Mouse (Mus musculus) liver, adult 2 months (tissue): Measurements from ENCODE around the gene 3110082J24Rik. TPM values are rescaled to one million over a fixed set of nuclear protein-coding genes. Genes with fewer than 3 reads are reported as not detected.

Source experiments
- DNase-seq: peaks from one replicate; pipeline ENCODE4 v3.0.0-alpha.2; 2011; ENCODE audit warnings: low read depth, low spot score; ENCODE audit errors: extremely low read depth
- H3K27ac ChIP-seq: fragments of 200-500 bp; replicated peaks from 2 replicates; pipeline ENCODE4 v1.5.1; 2012; ENCODE audit warnings: low read depth, mild to moderate bottlenecking, control low read depth, inconsistent platforms, low read length; ENCODE audit not compliant: insufficient read depth
- H3K27me3 ChIP-seq: fragments of 200-500 bp; 2 replicates; pipeline ENCODE4 v1.6.1; 2012; ENCODE audit warnings: mild to moderate bottlenecking, moderate library complexity, low read length, inconsistent platforms; ENCODE audit not compliant: control insufficient read depth, insufficient read depth
- H3K36me3 ChIP-seq: fragments of 200-500 bp; 2 replicates; pipeline ENCODE4 v1.6.1; 2012; ENCODE audit warnings: low read length, inconsistent platforms; ENCODE audit not compliant: control insufficient read depth, insufficient read depth
- H3K4me1 ChIP-seq: fragments of 200-500 bp; 2 replicates; pipeline ENCODE4 v1.6.1; 2011; ENCODE audit warnings: low read length; ENCODE audit not compliant: control insufficient read depth, insufficient read depth
- H3K4me3 ChIP-seq: fragments of 200-500 bp; 2 replicates; pipeline ENCODE4 v1.5.1; 2011; ENCODE audit warnings: low read depth, mild to moderate bottlenecking, control low read depth, low read length, moderate library complexity; ENCODE audit not compliant: insufficient read depth
- H3K79me2 ChIP-seq: fragments of 200-500 bp; 2 replicates; pipeline ENCODE4 v1.6.1; 2012; ENCODE audit warnings: inconsistent platforms, mild to moderate bottlenecking, low read length, moderate library complexity; ENCODE audit not compliant: control insufficient read depth, insufficient read depth
- H3K9ac ChIP-seq: fragments of 200-500 bp; 2 replicates; pipeline ENCODE4 v1.6.1; 2012; ENCODE audit warnings: low read depth, mild to moderate bottlenecking, control low read depth, inconsistent platforms, low read length
- CTCF ChIP-seq: fragments of 200-500 bp; IDR thresholded peaks from 2 replicates; pipeline ENCODE4 v1.5.1; 2011; ENCODE audit warnings: low read depth, low read length, control low read depth
- POLR2A ChIP-seq: fragments of 200-500 bp; IDR thresholded peaks from 2 replicates; pipeline ENCODE4 v1.6.1; 2011; ENCODE audit warnings: low read length, control low read depth; ENCODE audit not compliant: insufficient read depth; ENCODE audit errors: extremely low read depth
- WGBS: fragments of 180-500 bp; shearing (Covaris S2); methylation state at CpG from one replicate; pipeline ENCODE4 v1.1.7; 2018; 5-methylcytosine and 5-hydroxymethylcytosine counted together
- polyA plus RNA-seq: library from polyadenylated mRNA; depleted of rRNA; stranded (reverse); fragments of >200 nt; gene quantifications from 2 replicates; pipeline ENCODE4 v1.2.3, GENCODE M21; 2012
- total RNA-seq: library from RNA; depleted of rRNA; stranded (reverse); fragments of >200 nt; gene quantifications from 2 replicates; pipeline ENCODE4 v1.2.3, GENCODE M21; 2014

Gene 3110082J24Rik
- total and polyA plus RNA-seq, 2 experiments: not detected

DNA sequence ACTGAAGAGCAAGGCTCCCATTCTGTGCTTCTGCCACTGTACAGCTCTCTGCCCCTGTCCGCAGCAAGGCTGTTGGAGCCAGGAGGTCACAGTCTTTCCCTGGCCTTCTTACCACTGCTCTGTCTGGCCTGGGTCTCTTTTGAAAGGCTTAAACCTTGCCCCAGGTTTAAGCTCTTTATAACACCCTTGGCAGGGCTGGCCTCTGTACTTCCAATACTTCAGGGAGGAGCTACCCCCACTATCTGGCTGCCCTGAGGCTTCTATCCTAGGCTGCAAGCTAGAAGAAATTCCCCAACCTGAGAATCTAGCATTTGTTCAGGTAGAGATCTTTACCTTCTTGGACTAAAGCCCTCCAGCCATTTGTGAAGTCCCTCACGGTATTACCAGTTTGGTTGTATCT is 4.0 kb upstream of the 3110082J24Rik start:
- Histone ChIP-seq H3K36me3 (no peaks in the 10 kb centered on the region), H3K4me3 (no peak overlapping the region), H3K79me2 (no peaks in the 10 kb centered on the region), H3K27me3 (peaks cover 22% of the 10 kb centered on the region), H3K9ac (no peak overlapping the region), H3K4me1 (peaks cover 6% of the 10 kb centered on the region), H3K27ac (no peak overlapping the region)
- DNase-seq: no peak
- WGBS: 93% methylated on average over 2 of the region's 2 CpGs
- TF ChIP-seq POLR2A (no peak), CTCF (no peak)

DNA sequence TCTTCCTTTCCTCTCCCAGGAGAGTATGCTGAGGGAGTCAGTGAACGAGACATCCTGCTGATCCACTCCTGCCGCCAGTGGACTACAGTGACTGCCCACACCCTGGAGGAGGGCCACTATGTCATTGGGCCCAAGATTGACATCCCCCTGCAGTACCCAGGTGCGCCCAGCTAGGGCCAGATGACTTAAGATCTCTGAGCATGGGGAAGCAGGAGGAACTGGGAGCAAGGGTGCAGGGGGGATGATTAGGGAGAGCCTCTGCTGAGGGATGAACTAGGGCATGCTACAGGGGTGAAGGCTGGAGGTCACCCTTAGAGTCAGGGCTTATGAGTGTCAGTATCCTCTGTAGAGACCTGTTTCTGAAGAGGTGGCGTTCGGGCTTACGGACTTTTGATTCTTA is 2.3 kb upstream of the 3110082J24Rik start:
- no peaks in the 10 kb centered on the region for H3K36me3 ChIP-seq
- TF ChIP-seq POLR2A (no peak), CTCF (no peak)
- no peak overlapping the region for H3K27ac ChIP-seq
- no peak overlapping the region for H3K4me3 ChIP-seq
- no peak for DNase-seq
- 91% methylated on average over 6 of the region's 6 CpGs for WGBS
- H3K9ac ChIP-seq: no peak overlapping the region
- peaks cover 13% of the 10 kb centered on the region for H3K27me3 ChIP-seq
- H3K79me2 ChIP-seq: no peaks in the 10 kb centered on the region
- H3K4me1 ChIP-seq: peaks cover 3% of the 10 kb centered on the region

DNA sequence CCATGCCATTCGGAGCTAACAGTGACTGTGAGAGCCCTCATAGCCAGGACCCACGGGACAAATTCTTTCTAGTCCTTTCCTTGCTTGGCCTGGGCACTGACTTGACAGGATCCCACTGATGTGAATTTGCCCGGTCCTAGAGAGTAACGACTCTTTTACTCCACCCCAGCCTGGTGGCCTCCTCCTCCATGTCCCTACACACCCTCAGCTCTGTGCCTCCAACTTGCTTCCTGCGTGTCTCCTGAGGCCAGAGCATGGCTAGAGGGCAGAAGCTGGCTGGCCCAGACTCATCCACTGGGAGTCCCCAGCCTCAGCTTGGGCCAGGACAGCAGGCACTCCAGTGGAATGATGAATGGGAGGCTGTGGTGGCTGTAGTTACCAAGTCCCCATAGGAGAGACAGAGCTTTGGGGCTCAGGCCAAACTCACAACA is 1.7 kb upstream of the 3110082J24Rik start:
- H3K36me3 ChIP-seq: no peaks in the 10 kb centered on the region
- peaks cover 13% of the 10 kb centered on the region for H3K27me3 ChIP-seq
- DNase-seq: no peak
- H3K9ac ChIP-seq: no peak overlapping the region
- no peaks in the 10 kb centered on the region for H3K79me2 ChIP-seq
- peaks cover 2% of the 10 kb centered on the region; the same call in 1 of the 2 replicates for H3K4me1 ChIP-seq
- H3K4me3 ChIP-seq: no peak overlapping the region
- WGBS: 48% methylated on average over 5 of the region's 5 CpGs
- H3K27ac ChIP-seq: no peak overlapping the region
- TF ChIP-seq CTCF (no peak), POLR2A (no peak)

DNA sequence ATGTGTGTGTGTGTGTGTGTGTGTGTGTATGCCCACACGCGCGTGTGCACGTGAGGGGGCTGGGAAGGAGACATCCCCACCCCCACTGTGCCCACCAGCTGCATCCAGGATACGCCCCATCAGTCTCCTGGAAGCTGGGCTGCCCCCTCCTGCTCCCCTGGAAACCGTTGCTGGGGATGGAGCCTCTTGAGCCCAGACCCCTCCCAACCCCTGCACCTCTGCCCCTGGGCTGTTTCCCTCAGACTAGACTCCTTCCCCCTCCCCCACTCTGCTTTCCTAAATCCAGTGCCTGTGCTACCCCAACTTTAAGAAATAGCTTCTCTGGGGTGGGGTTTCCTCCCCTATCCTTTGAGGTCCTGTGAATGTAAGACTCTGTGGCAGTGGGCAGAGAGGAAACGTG is 1.3 kb upstream of the 3110082J24Rik start:
- H3K9ac ChIP-seq: no peak overlapping the region
- peaks cover 13% of the 10 kb centered on the region for H3K27me3 ChIP-seq
- no peaks in the 10 kb centered on the region for H3K79me2 ChIP-seq
- H3K36me3 ChIP-seq: no peaks in the 10 kb centered on the region
- WGBS: 53% methylated on average over 7 of the region's 7 CpGs
- H3K4me3 ChIP-seq: no peak overlapping the region
- peaks cover 2% of the 10 kb centered on the region; the same call in 1 of the 2 replicates for H3K4me1 ChIP-seq
- no peak for TF ChIP-seq CTCF
- no peak for TF ChIP-seq POLR2A
- no peak for DNase-seq
- no peak overlapping the region for H3K27ac ChIP-seq

DNA sequence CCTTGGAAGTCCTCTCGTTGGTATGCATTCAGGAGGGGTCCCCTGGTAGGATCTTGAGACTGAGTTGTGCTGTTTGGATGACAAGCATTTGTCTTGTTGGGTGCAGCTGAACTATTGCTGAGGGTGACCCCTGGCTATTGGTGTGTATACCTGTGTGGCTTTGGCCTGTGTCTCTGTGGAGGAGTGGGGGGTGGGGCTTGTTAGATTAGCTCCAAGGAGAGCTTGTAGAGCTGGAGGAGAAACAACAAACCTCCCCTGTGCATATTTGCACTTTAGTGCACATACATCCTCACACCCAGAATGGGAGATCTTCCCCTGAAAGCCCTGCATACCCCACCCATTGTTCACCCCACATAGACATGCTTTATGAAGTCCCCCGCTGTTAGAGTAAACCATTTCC is 870 bp upstream of the 3110082J24Rik start:
- Histone ChIP-seq H3K27me3 (peaks cover 13% of the 10 kb centered on the region), H3K27ac (no peak overlapping the region)
- 76% methylated on average over 2 of the region's 2 CpGs for WGBS

DNA sequence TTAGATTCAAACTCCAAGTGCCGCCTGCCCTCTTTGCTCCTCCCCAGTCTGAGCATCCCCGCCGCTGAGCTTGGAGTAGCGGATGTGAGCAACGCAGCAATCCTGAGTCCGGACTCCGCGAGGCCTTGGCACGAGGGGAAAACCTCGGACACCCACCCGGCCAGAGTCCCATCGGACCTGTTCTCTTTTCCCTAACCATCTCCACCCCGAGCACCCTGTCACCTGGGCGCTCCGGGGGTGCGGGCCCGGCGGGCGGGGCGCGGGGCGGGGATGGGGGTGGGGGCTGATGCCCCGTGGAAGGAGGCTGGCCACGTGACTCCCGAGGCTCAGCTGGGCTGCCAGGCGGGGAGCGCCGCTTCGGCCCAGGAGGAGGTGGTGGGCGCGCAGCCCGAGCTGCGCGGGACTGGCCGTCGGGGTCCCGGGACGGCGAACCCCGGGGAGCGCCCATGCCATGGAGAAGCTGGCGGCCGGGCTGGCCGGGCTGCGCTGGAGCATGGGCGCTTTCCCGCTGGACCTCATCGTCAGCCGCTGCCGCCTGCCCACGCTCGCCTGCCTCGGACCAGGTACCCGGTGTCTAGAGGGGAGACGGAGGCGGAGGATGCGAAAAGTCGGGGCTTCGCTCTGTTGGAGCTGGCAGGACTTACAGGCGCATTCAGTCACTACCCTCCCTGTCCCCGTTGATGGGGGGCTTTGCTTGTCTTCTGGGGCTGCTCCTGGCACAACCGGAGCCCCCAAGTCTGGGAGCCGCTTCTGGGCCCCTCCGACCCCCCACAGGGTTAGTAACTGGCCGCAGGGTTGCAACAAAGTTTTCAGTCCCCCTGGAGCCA is 832 bp downstream of the 3110082J24Rik start, which contains the start of gene Garem2:
Garem2 (plus strand) TSS at position 321 of the 827 bp plus-strand sequence.
- 5% methylated on average over 64 of the region's 65 CpGs for WGBS
- Histone ChIP-seq H3K4me3 (no peak within 1 kb of the TSS), H3K27me3 (peaks cover 13% of the 10 kb centered on the region), H3K36me3 (no peaks in the 10 kb centered on the region), H3K4me1 (peaks cover 2% of the 10 kb centered on the region; the same call in 1 of the 2 replicates), H3K27ac (no peak within 1 kb of the TSS), H3K9ac (no peak within 1 kb of the TSS), H3K79me2 (no peaks in the 10 kb centered on the region)
- TF ChIP-seq CTCF: no peak
- TF ChIP-seq POLR2A: no peak
- no peak for DNase-seq

More for the DNA sequence above, 870 bp upstream of the 3110082J24Rik start:
- Histone ChIP-seq H3K4me3 (no peak overlapping the region), H3K9ac (no peak overlapping the region), H3K4me1 (peaks cover 2% of the 10 kb centered on the region; the same call in 1 of the 2 replicates), H3K36me3 (no peaks in the 10 kb centered on the region), H3K79me2 (no peaks in the 10 kb centered on the region)
- DNase-seq: no peak
- TF ChIP-seq POLR2A (no peak), CTCF (no peak)
